Mouse (Mus musculus) kidney, embryonic 15.5 days (tissue): ENCODE measurements around the gene Reln. TPM values are rescaled to one million over a fixed set of nuclear protein-coding genes. Genes with fewer than 3 reads are reported as not detected.

ENCODE experiments used
- ATAC-seq: fragments of 200-750 bp; cut with Nextera tagmentation; replicated peaks from 2 replicates; pipeline ENCODE4 v1.8.0; 2017; ENCODE audit warnings: moderate TSS enrichment; ENCODE audit not compliant: low FRiP score
- H3K27ac ChIP-seq: fragments of 300-500 bp; sonication (generic); 2 replicates; pipeline ENCODE4 v1.5.1; 2015; ENCODE audit warnings: mild to moderate bottlenecking, inconsistent platforms
- H3K27me3 ChIP-seq: fragments of 300-500 bp; sonication (generic); 2 replicates; pipeline ENCODE4 v1.6.1; 2015; ENCODE audit warnings: inconsistent platforms
- H3K36me3 ChIP-seq: fragments of 300-500 bp; sonication (generic); 2 replicates; pipeline ENCODE4 v1.6.1; 2015; ENCODE audit warnings: inconsistent platforms
- H3K4me1 ChIP-seq: fragments of 300-500 bp; sonication (generic); 2 replicates; pipeline ENCODE4 v1.6.1; 2015; ENCODE audit warnings: inconsistent platforms
- H3K4me2 ChIP-seq: fragments of 300-500 bp; sonication (generic); 2 replicates; pipeline ENCODE4 v1.6.1; 2015; ENCODE audit warnings: moderate library complexity, mild to moderate bottlenecking, inconsistent platforms
- H3K4me3 ChIP-seq: fragments of 300-500 bp; sonication (generic); replicated peaks from 2 replicates; pipeline ENCODE4 v1.5.1; 2015; ENCODE audit warnings: mild to moderate bottlenecking, inconsistent platforms
- H3K9ac ChIP-seq: fragments of 300-500 bp; sonication (generic); 2 replicates; pipeline ENCODE4 v1.6.1; 2015; ENCODE audit warnings: mild to moderate bottlenecking, inconsistent platforms
- H3K9me3 ChIP-seq: fragments of 300-500 bp; sonication (generic); replicated peaks from 2 replicates; pipeline ENCODE4 v1.6.1; 2016; ENCODE audit warnings: inconsistent platforms
- WGBS: fragments of 180-500 bp; shearing (Covaris S2); methylation state at CpG from one replicate; pipeline ENCODE4 v1.1.7; 2015; ENCODE audit warnings: mixed read lengths; 5-methylcytosine and 5-hydroxymethylcytosine counted together
- polyA plus RNA-seq: library from polyadenylated mRNA; unstranded; fragments of >200 nt; fragmentation: Nextera tagmentation; extraction: Ambion mirVana; gene quantifications from 2 replicates; pipeline ENCODE4 v1.2.1, GENCODE M21; 2015

The Reln gene
- polyA plus RNA-seq, 1 experiment from 2014 or later, result 13.0 TPM

DNA sequence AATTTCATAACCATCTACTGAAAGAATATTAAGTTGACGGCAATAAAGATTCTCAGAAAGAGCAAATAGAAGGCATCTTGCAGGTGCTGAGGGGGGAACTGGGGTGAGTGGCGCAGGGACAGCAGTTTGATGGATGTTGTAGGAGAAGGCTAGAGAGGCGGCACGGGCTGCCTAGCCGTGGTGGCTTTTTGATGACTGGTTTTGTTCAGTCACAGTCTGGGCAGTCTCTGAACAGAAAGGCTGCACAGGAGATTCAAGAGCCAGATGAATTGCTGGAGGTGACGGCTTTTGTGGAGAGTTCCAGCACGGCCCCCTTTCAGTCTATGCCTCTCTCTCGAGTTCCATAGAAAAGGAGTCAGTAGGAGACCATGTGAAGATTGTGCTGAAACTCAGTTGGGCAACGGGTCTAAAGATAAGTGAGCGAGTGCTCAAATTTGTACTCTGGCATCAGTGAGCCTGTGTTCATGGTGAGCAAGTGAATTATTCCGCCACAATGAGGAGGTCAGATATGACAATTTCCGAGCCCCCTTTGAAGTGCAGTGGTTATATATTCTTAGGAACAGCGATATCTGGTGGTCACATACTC is 409.6 kb downstream of the Reln start:
- no peaks in the 10 kb centered on the region for H3K9me3 ChIP-seq
- no peaks in the 10 kb centered on the region for H3K36me3 ChIP-seq
- H3K27me3 ChIP-seq, result no peaks in the 10 kb centered on the region
- no peak overlapping the region for H3K27ac ChIP-seq
- H3K4me2 ChIP-seq, result no peak overlapping the region
- no peak overlapping the region for H3K9ac ChIP-seq
- 85% methylated on average over 13 of the region's 13 CpGs for WGBS
- no peak overlapping the region for H3K4me3 ChIP-seq
- H3K4me1 ChIP-seq, result no peaks in the 10 kb centered on the region
- no peak for ATAC-seq

- H3K27me3 ChIP-seq, result no peaks in the 10 kb centered on the region
- H3K4me2 ChIP-seq, result no peak overlapping the region
- no peak overlapping the region for H3K27ac ChIP-seq
- H3K36me3 ChIP-seq, result no peaks in the 10 kb centered on the region
- 84% methylated on average over 4 of the region's 4 CpGs for WGBS
- H3K9me3 ChIP-seq, result no peaks in the 10 kb centered on the region
- no peak for ATAC-seq
- H3K4me3 ChIP-seq, result no peak overlapping the region
- H3K9ac ChIP-seq, result no peak overlapping the region
- no peaks in the 10 kb centered on the region for H3K4me1 ChIP-seq
These were observed 410.3 kb downstream of the Reln start for GRCm38 (mm10) chr5:21934173-21934698.

GRCm38 (mm10) chr5:21933340-21934075 is 411.0 kb downstream of the Reln start:
- ATAC-seq, result no peak

GRCm38 (mm10) chr5:21931151-21931550 is 413.4 kb downstream of the Reln start:
- 75% methylated on average over 4 of the region's 4 CpGs for WGBS

More at GRCm38 (mm10) chr5:21933340-21934075, 411.0 kb downstream of the Reln start:
- Histone ChIP-seq H3K4me3 (no peak overlapping the region), H3K4me1 (no peaks in the 10 kb centered on the region), H3K4me2 (no peak overlapping the region), H3K27me3 (no peaks in the 10 kb centered on the region), H3K9ac (no peak overlapping the region), H3K36me3 (no peaks in the 10 kb centered on the region), H3K9me3 (no peaks in the 10 kb centered on the region), H3K27ac (no peak overlapping the region)
- WGBS, result 67% methylated on average over 8 of the region's 8 CpGs

GRCm38 (mm10) chr5:21920310-21920709 is 424.2 kb downstream of the Reln start:
- Histone ChIP-seq H3K4me1 (no peaks in the 10 kb centered on the region), H3K4me2 (no peak overlapping the region), H3K9ac (no peak overlapping the region), H3K27ac (no peak overlapping the region), H3K27me3 (no peaks in the 10 kb centered on the region), H3K36me3 (no peaks in the 10 kb centered on the region), H3K4me3 (no peak overlapping the region), H3K9me3 (no peaks in the 10 kb centered on the region)
- ATAC-seq, result no peak
- WGBS, result 68% methylated on average over 6 of the region's 6 CpGs

More at GRCm38 (mm10) chr5:21931151-21931550, 413.4 kb downstream of the Reln start:
- no peak overlapping the region for H3K4me2 ChIP-seq
- no peak overlapping the region for H3K9ac ChIP-seq
- ATAC-seq, result no peak
- no peak overlapping the region for H3K27ac ChIP-seq
- H3K4me3 ChIP-seq, result no peak overlapping the region
- no peaks in the 10 kb centered on the region for H3K9me3 ChIP-seq
- no peaks in the 10 kb centered on the region for H3K36me3 ChIP-seq
- H3K4me1 ChIP-seq, result no peaks in the 10 kb centered on the region
- no peaks in the 10 kb centered on the region for H3K27me3 ChIP-seq

DNA sequence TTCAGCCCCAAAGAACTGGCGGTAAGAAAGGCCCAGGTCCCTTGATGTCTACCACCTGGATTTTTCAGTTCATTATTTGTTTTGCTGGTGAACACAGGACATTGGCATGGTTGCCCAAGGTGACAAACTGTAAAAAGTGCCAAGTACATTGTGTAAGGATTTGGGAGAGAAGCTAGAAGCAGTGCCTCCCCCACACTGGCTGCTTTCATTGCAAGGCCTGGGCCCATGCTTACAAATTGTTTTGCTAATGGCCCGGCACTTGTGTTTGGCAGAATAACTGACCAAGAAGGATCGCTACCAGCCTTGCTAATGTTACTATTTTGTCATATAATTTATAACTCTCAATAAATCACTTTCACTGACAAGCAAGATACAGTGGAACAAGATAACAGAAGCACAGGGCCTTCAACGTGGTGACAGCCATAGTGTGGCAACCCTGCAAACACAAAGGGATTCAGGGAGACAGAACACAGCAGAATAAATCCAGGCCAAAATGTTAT is 425.2 kb downstream of the Reln start:
- no peak for ATAC-seq
- Histone ChIP-seq H3K27ac (no peak overlapping the region), H3K9me3 (no peaks in the 10 kb centered on the region), H3K27me3 (no peaks in the 10 kb centered on the region), H3K36me3 (no peaks in the 10 kb centered on the region), H3K4me2 (no peak overlapping the region), H3K4me3 (no peak overlapping the region), H3K4me1 (no peaks in the 10 kb centered on the region), H3K9ac (no peak overlapping the region)
- 40% methylated on average over 4 of the region's 4 CpGs for WGBS

- Histone ChIP-seq H3K4me2 (no peak overlapping the region), H3K27ac (no peak overlapping the region), H3K9me3 (no peaks in the 10 kb centered on the region), H3K4me1 (no peaks in the 10 kb centered on the region), H3K27me3 (no peaks in the 10 kb centered on the region), H3K4me3 (no peak overlapping the region), H3K9ac (no peak overlapping the region), H3K36me3 (no peaks in the 10 kb centered on the region)
- no peak for ATAC-seq
These were observed 428.5 kb downstream of the Reln start for GRCm38 (mm10) chr5:21915973-21916372.

GRCm38 (mm10) chr5:21914776-21915175 is 429.7 kb downstream of the Reln start:
- Histone ChIP-seq H3K4me1 (no peaks in the 10 kb centered on the region), H3K27me3 (no peaks in the 10 kb centered on the region), H3K9me3 (no peaks in the 10 kb centered on the region), H3K4me2 (no peak overlapping the region), H3K27ac (no peak overlapping the region), H3K36me3 (no peaks in the 10 kb centered on the region), H3K9ac (no peak overlapping the region), H3K4me3 (no peak overlapping the region)
- WGBS, result 58% methylated on average over 3 of the region's 3 CpGs
- ATAC-seq, result no peak

DNA sequence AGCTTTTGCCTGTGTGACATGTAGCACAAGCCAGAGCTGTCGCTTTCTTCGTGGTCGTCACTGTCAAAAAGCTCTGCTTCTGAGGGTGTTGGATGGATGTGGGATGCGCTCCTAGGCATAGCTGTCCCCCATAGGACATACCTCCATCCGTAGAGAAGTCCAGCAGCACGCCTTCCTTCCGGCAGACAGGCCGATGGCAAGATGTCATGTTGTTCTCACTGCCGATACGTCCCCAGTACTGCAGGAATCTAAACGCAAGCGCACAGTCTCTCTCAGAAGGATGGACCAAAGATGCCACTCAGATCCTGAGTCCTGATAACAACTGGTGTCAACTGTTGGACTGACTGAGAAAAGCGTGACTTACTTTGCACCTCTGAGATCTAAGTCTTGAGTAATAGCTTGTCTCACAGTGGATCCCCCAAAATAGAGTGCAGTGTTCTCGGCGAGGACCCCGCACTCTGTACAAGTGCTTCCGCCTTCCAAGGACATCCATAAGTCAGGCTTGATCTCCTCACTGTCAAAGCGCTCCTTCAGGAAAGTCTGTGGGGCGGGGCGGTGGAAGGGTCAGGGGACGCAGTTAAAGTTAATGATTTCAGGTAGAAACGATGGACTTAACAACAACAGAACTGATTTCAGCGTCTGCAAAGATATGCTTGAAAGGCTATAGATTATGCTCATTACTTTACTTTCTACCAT is 431.5 kb downstream of the Reln start:
- Histone ChIP-seq H3K27me3 (no peaks in the 10 kb centered on the region), H3K4me2 (no peak overlapping the region), H3K9me3 (no peaks in the 10 kb centered on the region), H3K4me1 (no peaks in the 10 kb centered on the region), H3K4me3 (no peak overlapping the region), H3K27ac (no peak overlapping the region), H3K36me3 (no peaks in the 10 kb centered on the region), H3K9ac (no peak overlapping the region)
- ATAC-seq, result no peak
- 73% methylated on average over 23 of the region's 23 CpGs for WGBS

GRCm38 (mm10) chr5:21910726-21911125 is 433.8 kb downstream of the Reln start:
- Histone ChIP-seq H3K36me3 (no peaks in the 10 kb centered on the region), H3K4me1 (no peaks in the 10 kb centered on the region), H3K9ac (no peak overlapping the region), H3K27me3 (no peaks in the 10 kb centered on the region), H3K4me3 (no peak overlapping the region), H3K27ac (no peak overlapping the region), H3K4me2 (no peak overlapping the region), H3K9me3 (no peaks in the 10 kb centered on the region)
- ATAC-seq, result no peak
- WGBS, result 94% methylated on average over 12 of the region's 12 CpGs

DNA sequence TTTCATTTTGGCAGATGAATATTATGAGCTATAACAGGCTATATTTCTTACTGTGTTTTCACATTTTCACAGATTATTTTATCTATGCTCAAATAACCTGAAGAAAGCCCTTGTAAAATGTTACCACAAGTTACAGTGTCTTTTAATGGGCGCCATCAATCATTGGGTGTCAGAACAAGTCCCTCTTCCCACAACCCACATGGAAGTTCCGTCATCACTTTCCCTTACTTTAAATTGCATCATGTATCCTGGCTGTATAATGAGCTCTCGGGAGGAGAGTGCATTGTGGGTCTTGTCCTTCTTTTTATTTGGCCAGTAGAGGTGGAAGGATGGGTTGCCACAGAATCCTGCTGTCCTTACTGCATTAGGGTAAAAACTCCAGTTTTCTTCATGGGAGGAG is 434.8 kb downstream of the Reln start:
- Histone ChIP-seq H3K4me1 (no peaks in the 10 kb centered on the region), H3K9ac (no peak overlapping the region), H3K4me3 (no peak overlapping the region), H3K27ac (no peak overlapping the region), H3K36me3 (no peaks in the 10 kb centered on the region), H3K4me2 (no peak overlapping the region), H3K27me3 (no peaks in the 10 kb centered on the region), H3K9me3 (no peaks in the 10 kb centered on the region)
- no peak for ATAC-seq
- 77% methylated on average over 3 of the region's 3 CpGs for whole genome bisulfite sequencing

DNA sequence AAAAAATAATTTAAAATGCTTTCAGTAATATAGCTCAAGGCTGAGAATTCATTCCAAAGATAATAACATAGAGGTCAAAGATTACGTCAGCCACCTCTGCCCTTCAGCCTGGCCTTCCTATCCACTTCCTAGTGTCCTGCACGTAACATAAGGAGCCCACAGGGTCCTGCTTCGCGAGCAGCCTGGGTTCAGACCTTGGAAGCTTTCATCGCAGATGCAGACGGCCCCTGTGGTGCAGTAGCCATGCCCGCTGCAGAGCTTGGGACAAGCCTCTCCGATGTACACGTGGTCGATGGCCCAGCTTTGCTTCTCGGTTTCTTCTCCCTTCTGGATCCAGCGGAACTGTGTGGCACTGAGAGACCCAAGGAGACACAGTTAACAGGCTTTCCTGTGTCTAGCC is 443.1 kb downstream of the Reln start:
- no peaks in the 10 kb centered on the region for H3K36me3 ChIP-seq
- no peaks in the 10 kb centered on the region for H3K27me3 ChIP-seq
- 56% methylated on average over 12 of the region's 12 CpGs for WGBS
- no peak for ATAC-seq
- no peaks in the 10 kb centered on the region for H3K9me3 ChIP-seq
- no peak overlapping the region for H3K4me2 ChIP-seq
- H3K4me1 ChIP-seq, result no peaks in the 10 kb centered on the region
- no peak overlapping the region for H3K4me3 ChIP-seq
- no peak overlapping the region for H3K9ac ChIP-seq
- no peak overlapping the region for H3K27ac ChIP-seq
